Mouse (Mus musculus) ovary, postnatal 36 days (tissue): ENCODE data around the gene Galr3.
"Not testable (repeated sequence)": the region's sequence is repeated elsewhere in the genome, so short reads cannot be mapped to it uniquely, and the experiment has no call there.

ENCODE experiments used
- DNase-seq: peaks from one replicate; pipeline ENCODE4 v3.0.0; 2022; ENCODE audit warnings: low spot score, mixed read lengths

Gene Galr3

GRCm38 (mm10) chr15:79026511-79027290 lies 15.0 kb upstream of the Galr3 start:
- DNase-seq: no peak

GRCm38 (mm10) chr15:79027291-79028205 lies 14.1 kb upstream of the Galr3 start:
- peak; percentile 54 for DNase-seq

DNA sequence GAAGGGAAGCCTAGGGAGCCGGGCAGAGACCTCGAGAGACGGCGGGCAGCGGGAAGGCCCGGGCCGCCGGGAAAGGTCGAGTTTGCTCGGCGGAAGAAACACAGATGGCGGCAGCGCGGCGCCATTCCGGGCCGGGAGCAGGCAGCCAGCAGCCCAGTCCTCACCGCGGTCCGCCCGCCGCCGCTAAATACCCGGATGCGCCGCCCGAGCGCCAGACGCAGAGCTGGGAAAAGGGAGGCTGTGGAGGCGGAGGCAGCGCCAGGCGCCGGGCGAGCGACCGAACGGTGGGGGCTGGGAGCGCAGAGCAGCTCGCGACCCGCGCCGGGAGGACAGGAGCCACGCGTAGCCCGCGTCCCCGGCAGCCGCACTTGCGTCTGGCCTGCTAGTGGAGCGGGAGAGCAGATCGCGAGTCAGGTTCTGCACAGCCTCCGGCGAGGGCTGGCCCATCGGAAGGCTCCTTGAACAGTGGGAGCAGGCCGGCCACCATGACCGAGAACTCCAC lies 13.4 kb upstream of the Galr3 start, which contains the start of gene H1f0:
TSS of gene H1f0 (plus strand) at position 214 of the 502 bp plus-strand sequence.
- peak; percentile 96 for DNase-seq

GRCm38 (mm10) chr15:79028823-79029484 lies 12.7 kb upstream of the Galr3 start:
- no peak for DNase-seq

DNA sequence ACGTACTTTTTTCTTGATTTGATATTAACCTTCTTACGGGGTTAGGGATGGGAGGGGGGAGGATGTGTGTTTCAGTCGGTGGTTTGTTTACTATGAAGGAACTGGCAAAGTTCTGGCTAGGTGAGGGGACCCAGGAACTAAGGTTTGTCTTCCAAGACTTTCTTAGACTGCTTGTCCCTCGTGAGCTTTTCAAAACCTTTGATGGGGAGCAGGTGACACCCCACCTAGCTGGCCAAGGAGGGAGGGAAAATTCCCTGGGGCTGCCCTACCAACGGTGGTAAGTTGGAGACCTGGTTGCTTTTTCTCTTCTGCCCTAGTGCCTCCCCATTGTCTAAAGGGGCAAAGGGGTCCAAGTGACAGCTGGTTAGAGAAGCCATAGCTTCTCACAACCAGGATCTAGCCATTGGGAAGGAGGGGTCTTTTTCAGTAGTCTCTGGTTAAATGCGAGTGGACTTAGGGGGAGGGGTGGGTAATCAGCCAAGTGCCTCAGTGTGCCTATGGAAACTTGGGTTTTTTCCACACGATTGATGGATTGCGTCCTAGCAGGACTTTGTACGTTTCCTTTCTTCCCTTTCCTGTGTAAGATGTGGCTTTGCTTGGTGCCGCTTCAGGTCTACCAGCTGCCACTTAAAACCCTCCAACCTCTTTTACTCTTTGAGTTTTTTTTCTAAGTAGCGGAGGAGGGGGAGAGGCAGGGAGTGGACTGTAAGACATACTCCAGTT lies 12.0 kb upstream of the Galr3 start:
- DNase-seq: no peak

DNA sequence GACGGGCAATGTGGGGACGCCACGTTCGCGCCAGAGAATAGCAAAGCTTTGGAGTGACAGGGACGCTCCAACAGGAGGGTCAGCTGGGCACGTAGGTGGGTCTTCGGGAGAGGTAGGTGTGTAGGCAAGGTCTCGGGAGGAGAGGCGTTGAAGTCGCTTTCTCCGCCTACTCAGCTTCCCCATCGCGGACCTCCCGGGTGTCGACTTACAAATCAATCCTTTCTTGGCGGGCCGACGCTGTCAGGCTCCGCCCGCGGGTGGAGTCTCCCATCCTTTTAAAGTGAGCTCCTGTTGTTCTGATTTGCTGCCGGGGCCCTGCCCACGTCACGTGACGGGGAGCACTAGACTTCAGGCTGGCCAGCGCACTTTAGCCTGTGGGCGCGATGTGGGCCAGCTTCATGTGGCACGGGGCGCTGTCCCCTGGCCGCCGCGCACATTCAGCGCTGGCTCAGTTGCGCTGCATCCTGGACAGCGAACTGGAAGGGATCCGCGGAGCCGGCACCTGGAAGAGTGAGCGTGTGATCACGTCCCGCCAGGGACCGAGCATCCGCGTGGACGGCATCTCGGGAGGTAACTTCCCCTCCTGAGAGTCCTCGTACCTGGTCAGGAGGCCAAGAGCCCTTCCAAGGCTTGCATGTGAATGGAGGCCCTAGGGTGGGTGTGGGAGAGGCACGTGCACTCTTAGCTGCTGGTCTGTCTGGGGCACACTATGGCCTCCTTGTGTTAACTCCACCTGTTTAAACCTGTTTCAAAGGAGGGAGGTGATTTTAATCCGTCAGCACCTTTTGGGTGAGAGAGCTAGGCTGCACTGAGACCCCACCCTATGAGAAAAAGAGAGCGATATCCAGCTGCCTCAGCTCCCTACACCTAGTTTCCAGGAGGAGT lies 10.9 kb upstream of the Galr3 start:
- peak; percentile 86 for DNase-seq

GRCm38 (mm10) chr15:79031908-79032307 lies 9.8 kb upstream of the Galr3 start:
- not testable (repeated sequence) for DNase-seq

DNA sequence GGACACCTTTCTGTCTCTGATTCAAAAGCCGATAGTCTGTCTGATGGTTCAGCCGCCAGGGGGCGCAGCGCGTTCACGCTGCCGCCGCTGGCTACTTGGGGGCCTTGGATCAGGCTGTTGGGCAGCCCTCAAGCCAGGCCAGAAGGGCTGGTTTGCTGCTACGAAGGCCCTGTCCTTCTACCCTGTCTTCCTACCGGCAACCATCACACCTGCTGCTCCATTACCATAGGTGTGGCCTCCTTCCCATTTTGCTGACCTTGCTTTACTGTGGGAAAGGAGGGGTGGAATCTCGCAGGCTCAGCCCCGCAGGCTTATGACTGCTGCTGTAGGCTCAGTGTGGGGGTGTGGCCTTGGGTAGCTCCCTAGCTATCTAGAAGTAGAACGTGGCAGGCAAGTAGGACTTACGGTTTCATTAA lies 3.8 kb upstream of the Galr3 start:
- DNase-seq: peak; percentile 77

GRCm38 (mm10) chr15:79038331-79038730 lies 3.4 kb upstream of the Galr3 start:
- no peak for DNase-seq

DNA sequence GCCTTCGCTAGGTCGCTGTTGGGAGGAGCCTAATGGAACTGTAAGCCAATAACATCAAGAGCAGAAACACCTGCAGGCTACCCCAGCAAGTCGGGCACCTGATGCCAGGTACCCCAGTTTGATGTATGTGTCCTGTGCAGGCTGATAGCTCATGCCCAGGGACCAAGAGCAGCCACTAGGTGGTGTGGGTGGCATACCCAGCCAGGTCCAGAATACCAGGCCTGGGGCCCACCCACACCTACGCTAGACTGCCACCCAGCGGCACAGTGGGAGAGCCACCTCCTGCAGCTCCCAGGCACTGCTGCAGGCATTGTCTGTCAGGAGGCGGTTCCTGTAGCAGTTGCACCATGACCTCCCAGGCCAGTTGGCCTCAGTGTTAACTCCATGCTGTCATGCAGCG lies 2.8 kb upstream of the Galr3 start:
- peak; percentile 85 for DNase-seq

DNA sequence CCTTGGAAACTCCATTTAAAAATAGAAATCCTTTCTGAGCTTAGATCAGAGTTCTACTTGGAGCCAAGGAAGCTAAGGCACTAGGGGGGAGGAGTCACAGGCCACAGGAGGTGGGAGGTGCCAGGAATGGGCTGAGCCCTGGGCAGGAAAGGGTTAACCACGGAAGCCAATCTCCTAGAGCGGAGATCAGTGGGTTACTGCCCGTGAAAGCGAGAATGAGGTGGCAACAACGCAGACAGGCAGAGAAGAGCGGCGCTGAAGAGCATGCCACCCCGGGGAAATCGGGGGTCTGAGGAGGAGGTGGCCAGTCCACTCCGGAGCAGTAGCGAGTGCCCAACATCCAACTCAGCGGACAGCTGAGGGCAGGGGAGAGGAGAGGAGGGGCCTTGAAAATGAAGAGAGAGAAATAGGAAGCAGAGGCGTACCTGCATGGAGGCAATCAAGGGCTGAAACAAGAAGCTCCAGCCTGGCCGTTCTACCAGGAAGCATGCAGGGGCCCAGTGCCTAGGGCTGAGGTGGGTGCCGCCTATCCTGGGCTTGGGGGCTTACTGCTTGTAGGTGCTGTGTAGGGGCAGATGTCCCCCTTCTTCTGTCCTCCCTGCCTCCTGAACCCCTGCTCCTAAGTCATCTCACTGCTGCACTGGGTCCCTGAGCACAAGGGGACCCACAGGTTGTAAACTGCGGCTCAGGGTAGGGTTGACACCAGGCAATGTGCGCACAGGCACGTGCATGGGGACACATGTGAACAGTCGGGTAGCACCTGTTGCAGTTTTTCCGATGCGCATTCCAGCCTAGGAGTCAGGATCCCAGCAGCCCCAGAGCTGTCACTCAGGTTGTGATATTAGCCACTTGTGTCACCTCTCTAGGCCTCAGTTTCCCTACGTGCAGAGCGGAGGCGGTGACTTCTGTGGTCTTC lies 926 bp upstream of the Galr3 start:
- DNase-seq: no peak

- no peak for DNase-seq
Measured at GRCm38 (mm10) chr15:79042721-79043491, 1.2 kb downstream of the Galr3 start.

DNA sequence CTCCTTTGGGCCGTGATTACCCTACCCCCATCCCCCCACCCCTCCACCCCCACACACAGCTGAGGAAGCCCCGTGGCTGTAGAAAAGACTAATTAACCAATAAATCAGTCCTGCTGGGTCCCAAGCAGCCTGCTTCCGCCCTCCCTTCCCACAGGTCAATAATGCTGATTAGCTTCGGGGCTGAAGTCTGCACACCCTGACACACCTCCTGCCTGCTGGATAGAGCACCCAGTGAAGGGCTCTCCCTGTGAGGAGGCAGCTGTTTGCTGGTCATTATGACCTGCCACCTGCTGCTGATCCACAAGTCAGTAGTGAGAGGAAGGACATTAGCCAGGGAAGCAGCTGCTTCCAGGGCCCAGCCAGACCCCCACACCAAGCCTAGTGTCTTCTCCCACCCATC lies 3.2 kb downstream of the Galr3 start:
- DNase-seq: no peak

DNA sequence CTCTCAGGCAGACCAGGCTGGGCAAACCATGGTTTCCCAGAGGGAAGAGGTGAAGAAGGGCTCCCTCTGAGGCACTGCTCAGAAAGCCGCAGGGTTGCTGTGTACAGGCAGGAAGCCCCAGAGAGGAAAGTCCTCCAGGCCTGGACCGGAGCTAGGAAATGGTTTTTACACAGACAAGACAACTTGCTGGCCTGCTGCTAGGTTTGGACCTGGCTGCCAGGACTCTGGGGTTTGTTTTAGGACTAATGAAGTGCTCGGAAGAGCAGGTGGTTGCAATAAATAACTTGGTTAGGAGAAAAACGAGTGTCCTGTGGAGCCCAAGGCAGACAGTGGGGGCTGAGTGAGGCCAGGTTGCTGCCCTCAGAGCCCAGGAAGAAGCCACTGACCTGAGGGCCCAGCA lies 6.5 kb downstream of the Galr3 start:
- DNase-seq: no peak

- no peak for DNase-seq
Measured at GRCm38 (mm10) chr15:79050160-79050845, 8.6 kb downstream of the Galr3 start.

DNA sequence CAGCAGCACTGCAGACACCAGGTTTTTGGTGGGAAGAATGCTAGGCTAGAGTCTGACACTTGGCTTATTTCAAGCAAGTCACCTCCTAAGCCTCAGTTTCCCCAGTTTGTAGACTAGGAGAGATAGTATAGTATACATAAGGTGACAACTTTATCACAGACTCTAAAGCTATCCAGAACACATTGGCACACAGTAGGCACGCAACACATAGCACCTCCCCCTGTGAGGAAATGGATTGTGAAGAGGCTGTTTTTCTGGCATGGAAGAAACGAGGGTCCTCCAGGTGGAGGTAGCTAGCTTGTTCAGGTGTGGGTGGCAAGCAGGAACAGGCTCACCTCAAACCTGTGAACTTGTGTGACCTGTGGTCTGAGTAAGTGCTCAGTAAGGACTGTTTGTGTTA lies 9.3 kb downstream of the Galr3 start:
- DNase-seq: no peak

DNA sequence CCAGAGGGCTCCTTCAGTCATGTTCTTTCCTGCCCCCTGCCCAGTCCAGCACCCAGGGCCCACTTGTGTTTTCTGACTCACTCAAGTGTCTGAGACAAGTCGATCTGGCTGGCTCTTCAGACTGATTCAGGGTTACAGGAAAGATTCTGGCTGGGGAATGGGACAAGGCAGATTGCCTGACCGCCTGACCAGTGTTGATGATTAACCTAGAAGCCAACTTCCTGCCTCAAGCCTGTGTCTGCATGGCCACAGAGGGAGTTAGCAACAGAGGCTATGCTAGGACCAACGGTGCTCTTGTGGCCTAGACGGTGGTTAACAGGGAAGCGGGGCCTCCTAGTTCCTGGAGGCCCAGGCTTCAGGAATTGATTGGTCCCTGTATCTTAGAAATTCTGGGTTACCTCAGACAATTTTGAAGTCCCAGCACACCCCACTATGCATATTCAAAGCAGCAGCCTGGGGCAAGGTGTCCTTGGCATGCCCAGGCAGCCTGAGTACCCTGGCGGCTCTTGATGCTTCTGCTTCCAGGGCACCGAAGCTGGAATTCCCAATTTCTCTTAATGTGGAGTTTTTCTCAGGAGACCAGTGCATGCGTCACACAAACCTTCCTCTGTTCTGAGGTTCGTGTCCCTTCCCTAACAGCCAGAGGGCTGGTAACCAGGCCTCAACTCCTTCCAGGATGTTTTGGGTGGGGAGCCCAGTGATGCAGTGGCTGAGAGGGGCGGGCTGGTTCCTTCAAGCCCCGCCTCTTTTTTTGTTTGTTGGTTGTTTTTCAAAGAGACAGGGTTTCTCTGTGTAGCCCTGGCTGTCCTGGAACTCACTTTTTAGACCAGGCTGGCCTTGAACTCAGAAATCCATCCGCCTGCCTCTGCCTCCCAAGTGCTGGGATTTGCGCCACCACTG lies 10.0 kb downstream of the Galr3 start:
- no peak for DNase-seq
